Mouse (Mus musculus) liver, adult (tissue): Measurements from ENCODE around the gene Srpk2.

Experiments
- GATA4 ChIP-seq: IDR thresholded peaks from 2 replicates; pipeline ENCODE4 v1.6.1; 2014; ENCODE audit warnings: mild to moderate bottlenecking, low read length; ENCODE audit not compliant: insufficient replicate concordance

Gene Srpk2

GRCm38 (mm10) chr5:23464247-23464646 lies 220.2 kb downstream of the Srpk2 start:
- no peak for TF ChIP-seq GATA4

DNA sequence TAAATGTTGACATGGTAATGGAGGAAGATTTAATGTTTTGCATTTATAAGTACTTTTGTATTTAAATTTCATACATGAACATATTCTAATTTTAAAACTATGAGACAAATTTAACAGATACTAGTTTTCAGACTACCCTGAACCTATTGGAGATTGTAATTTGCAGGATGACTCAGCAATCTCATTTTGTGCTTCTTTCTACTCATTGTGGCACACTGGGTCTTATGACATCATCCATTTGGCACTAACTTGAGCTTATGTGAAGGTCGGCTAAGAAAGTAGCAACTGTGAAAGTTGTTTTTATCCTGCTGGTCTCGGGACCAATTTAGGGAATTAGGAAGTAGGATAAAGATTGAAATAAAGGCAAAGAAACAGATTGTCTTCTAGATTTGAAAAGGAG lies 222.7 kb downstream of the Srpk2 start:
- TF ChIP-seq GATA4 = no peak
